Mouse (Mus musculus) right cerebral cortex, postnatal 25 days (tissue): ENCODE data around the gene Ddr1.
"Not testable (repeated sequence)": the region's sequence is repeated elsewhere in the genome, so short reads cannot be mapped to it uniquely, and the experiment has no call there.

Experiments
- DNase-seq: peaks from one replicate; pipeline ENCODE4 v3.0.0; 2022

Ddr1 gene

GRCm38 (mm10) chr17:35704621-35705464 is at the start of gene Ddr1:
Gene Ddr1, minus strand, starts transcription at chr17:35704621.
- peak; percentile 46 for DNase-seq

- DNase-seq = no peak
Observed at GRCm38 (mm10) chr17:35753668-35754067, 49.2 kb upstream of the Ddr1 start.

- no peak for DNase-seq
Observed at GRCm38 (mm10) chr17:35752221-35752811, 47.9 kb upstream of the Ddr1 start.

GRCm38 (mm10) chr17:35749685-35750084 is 45.3 kb upstream of the Ddr1 start:
- no peak for DNase-seq

- DNase-seq = no peak
Observed at GRCm38 (mm10) chr17:35744361-35744760, 39.9 kb upstream of the Ddr1 start.

GRCm38 (mm10) chr17:35742948-35743347 is 38.5 kb upstream of the Ddr1 start:
- DNase-seq = no peak

GRCm38 (mm10) chr17:35741589-35742226 is 37.3 kb upstream of the Ddr1 start:
- no peak for DNase-seq

GRCm38 (mm10) chr17:35740276-35740880 is 36.0 kb upstream of the Ddr1 start:
- no peak for DNase-seq

- peak; percentile 78 for DNase-seq
Observed at GRCm38 (mm10) chr17:35739675-35740074, 35.3 kb upstream of the Ddr1 start.

- peak; percentile 72 for DNase-seq
Observed at GRCm38 (mm10) chr17:35737743-35738142, 33.3 kb upstream of the Ddr1 start.

- peak; percentile 63 for DNase-seq
Observed at GRCm38 (mm10) chr17:35736280-35736960, 32.0 kb upstream of the Ddr1 start.

GRCm38 (mm10) chr17:35734478-35734877 is 30.1 kb upstream of the Ddr1 start:
- no peak for DNase-seq

GRCm38 (mm10) chr17:35733398-35733797 is 29.0 kb upstream of the Ddr1 start:
- no peak for DNase-seq

- DNase-seq = no peak
Observed at GRCm38 (mm10) chr17:35731431-35732145, 27.2 kb upstream of the Ddr1 start.

- not testable (repeated sequence) for DNase-seq
Observed at GRCm38 (mm10) chr17:35730112-35730511, 25.7 kb upstream of the Ddr1 start.

- DNase-seq = no peak
Observed at GRCm38 (mm10) chr17:35728821-35729220, 24.4 kb upstream of the Ddr1 start.

- no peak for DNase-seq
Observed at GRCm38 (mm10) chr17:35727471-35728205, 23.2 kb upstream of the Ddr1 start.

- no peak for DNase-seq
Observed at GRCm38 (mm10) chr17:35727028-35727427, 22.6 kb upstream of the Ddr1 start.

- DNase-seq = peak; percentile 85
Observed at GRCm38 (mm10) chr17:35725286-35726232, 21.1 kb upstream of the Ddr1 start.

- DNase-seq = no peak
Observed at GRCm38 (mm10) chr17:35721676-35722075, 17.3 kb upstream of the Ddr1 start.
